Mouse (Mus musculus) cerebellum, adult 2 months (tissue): Measurements from ENCODE around the gene Polr2f.

ENCODE experiments used
- CTCF ChIP-seq: fragments of 200-500 bp; IDR thresholded peaks from 2 replicates; pipeline ENCODE4 v1.5.1; 2011; ENCODE audit warnings: low read depth, mild to moderate bottlenecking, control low read depth, low read length, moderate library complexity, borderline replicate concordance; ENCODE audit not compliant: insufficient read depth
- POLR2A ChIP-seq: fragments of 200-500 bp; IDR thresholded peaks from 2 replicates; pipeline ENCODE4 v1.6.1; 2011; ENCODE audit warnings: low read length, control low read depth, borderline replicate concordance; ENCODE audit not compliant: insufficient read depth

- TF ChIP-seq CTCF (no peak), POLR2A (no peak)
Observed at GRCm38 (mm10) chr15:79135783-79136575, 4.8 kb upstream of the Polr2f start.
